Mouse (Mus musculus) ES-CJ7 (cell line): ENCODE data around the gene Itga9.

Experiments used
- DNase-seq: peaks from one replicate; pipeline ENCODE4 v3.0.0; 2011; ENCODE audit warnings: low read depth, low spot score

Itga9 gene

DNA sequence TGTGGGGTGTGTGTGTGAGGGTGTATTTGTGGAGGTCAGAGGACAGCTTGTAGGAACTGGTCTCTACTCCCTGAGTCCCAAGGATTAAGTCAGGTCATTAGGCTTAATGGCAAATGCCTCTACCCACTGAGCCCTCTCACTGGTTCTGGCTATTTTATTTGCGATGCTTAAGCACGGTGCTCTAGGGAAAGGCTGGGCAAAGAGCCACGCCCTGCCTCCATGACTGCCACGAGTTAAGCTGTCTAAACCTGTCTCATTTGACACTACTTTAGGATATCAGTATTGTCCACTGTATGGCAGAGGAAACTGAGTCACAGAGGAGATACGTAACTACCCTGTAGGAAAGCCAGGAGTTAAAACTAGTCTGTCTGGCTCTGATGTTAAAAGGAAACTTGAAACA, 337.5 kb downstream of the Itga9 start:
- no peak for DNase-seq

DNA sequence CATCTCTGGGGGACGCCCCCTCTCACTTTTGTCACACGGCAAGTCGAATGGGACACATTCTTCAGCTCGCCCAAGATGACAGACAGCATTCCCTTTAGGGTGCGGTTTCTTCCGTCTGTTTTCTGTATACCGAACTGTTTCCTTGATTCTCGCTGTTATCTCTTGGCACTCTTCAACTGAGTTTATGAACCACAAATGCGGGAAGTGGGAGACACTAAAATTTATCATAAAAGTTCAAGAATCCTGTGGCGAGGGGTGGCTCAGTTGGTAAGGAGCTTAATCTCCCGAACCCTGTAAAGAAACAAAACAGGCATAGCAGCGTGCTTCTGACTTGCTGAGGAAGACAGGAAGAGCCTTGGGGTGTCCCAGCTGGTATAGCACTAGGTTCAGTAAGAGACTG, 337.9 kb downstream of the Itga9 start:
- no peak for DNase-seq

DNA sequence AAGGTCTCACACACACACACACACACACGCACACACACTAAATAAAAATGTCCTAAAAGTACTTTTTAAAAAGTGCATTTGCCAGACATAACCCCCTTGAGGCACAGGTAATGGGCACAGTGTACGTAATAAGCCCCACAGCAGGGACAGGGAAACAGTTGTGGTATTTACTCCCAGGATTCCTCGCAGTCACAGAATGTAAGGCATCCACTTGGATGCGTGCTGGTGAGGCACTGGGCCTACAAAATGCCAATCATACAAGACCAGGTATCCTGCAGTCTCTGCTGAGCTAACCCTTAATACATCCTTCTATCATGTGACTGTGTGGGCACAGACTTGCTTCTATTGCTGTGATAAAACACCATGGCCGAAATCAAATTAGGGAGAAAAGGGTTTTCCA, 342.0 kb downstream of the Itga9 start:
- DNase-seq: no peak

DNA sequence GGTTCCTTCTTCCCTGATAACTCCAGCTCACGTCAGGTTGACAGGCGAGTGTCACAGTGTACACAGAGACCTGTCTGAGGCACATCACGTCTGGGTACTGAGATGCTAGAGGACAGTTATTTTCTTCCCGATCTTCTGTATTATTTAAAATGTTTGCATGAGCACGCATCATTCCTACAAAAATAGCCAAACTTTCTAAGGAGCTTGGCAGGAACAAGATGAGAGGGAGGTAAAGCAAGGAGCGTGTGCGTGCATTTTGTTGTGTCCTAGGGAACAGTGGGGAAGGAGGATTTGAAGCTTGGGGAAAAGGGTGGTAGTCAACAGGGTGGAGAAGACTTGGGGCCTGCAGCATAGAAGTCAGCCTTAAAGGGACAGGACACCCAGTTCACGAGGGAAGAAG, 342.6 kb downstream of the Itga9 start:
- no peak for DNase-seq

DNA sequence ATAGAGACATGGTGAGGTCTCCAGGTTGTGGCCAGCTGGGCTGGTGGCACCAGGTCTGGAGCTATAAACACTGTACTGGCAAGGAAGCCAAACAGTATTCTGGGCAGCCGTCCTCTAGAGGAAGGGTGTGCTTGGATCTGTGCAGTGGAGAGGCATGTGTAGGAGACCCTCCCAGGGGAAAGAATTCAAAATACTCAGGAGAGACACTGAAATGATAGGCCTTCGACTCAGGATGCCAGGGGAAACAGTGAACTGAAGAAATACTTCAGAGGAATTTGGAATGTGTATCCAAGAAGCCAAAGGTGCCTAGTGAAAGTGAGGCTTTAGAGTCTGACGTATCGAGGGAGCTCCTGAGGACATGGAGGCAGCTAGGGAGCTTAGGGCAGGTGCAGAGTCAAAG, 343.2 kb downstream of the Itga9 start:
- no peak for DNase-seq

DNA sequence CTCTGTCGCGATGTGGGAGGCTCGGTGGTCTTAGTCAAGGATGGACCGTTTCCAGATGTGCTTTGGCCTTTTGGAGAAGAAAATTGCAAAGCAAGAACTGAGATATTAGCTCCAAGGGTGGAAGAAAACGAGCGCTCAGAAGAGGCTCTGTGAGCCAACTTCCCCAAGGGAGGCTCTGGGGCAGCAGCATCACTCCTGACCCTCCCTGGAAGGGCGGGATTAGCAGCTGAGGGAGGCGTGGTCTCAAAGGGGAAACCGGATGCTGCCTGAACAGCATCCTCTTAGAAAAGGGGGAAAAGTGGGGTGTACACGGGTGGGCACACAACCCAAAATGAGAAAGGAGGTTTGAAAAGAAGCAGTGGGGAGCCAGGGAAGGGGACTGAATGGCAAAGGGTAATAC, 343.6 kb downstream of the Itga9 start:
- no peak for DNase-seq
